Comparison of ENCODE assay signal across 16 mouse cellular contexts in genomic region chr2:145955844-145956243, GRCm38 (mm10). TPM values are rescaled to one million over a fixed set of nuclear protein-coding genes. Genes with fewer than 3 reads are reported as not detected.
"Had no signal": no experiment of that assay in that cellular context is flagged by ENCODE, and none has a peak within 500 bp of the region (broad histone marks: within the 10 kb centered on the region; RNA-seq: fewer than 3 reads in every experiment).

No protein-coding gene starts in this region.

- H3K9ac ChIP-seq: kidney, embryonic 15.5 days; liver, embryonic 13.5 days; midbrain, embryonic 13.5 days; stomach, embryonic 15.5 days had no signal

- H3K36me3 ChIP-seq: kidney, embryonic 15.5 days; liver, embryonic 13.5 days; midbrain, embryonic 13.5 days; stomach, embryonic 15.5 days had no signal

- H3K9me3 ChIP-seq: kidney, embryonic 15.5 days; liver, embryonic 13.5 days; midbrain, embryonic 13.5 days; stomach, embryonic 15.5 days had no signal

- H3K27me3 ChIP-seq: liver, embryonic 13.5 days; stomach, embryonic 15.5 days had no signal

- H3K4me2 ChIP-seq: kidney, embryonic 15.5 days; liver, embryonic 13.5 days; midbrain, embryonic 13.5 days; stomach, embryonic 15.5 days had no signal

- H3K4me3 ChIP-seq: kidney, embryonic 15.5 days; left cerebral cortex, adult 2 months; liver, embryonic 13.5 days; midbrain, embryonic 13.5 days; stomach, embryonic 15.5 days had no signal

- ATAC-seq: midbrain, embryonic 13.5 days had no signal

- H3K4me1 ChIP-seq: kidney, embryonic 15.5 days; liver, embryonic 13.5 days; stomach, embryonic 15.5 days had no signal

- DNase-seq: kidney, postnatal 10 days; kidney, postnatal 36 days; layer of hippocampus, postnatal 36 days; liver, embryonic 13.5 days; lung, adult 2 months; right cerebral cortex, postnatal 25 days; spleen, adult 18-20 months; thymus, postnatal 36 days had no signal

- H3K27ac ChIP-seq: kidney, embryonic 15.5 days; left cerebral cortex, adult 2 months; liver, embryonic 13.5 days; macrophage; midbrain, embryonic 13.5 days; stomach, embryonic 15.5 days had no signal

RNA-seq across cellular contexts. Expression of gene Cfap61, which starts 21.3 kb away (rescaled TPM):
- total RNA-seq: liver, adult 2 months had no signal
- polyA plus RNA-seq: liver, adult 2 months; liver, embryonic 16.5 days; macrophage; urinary bladder, adult 2 months had no signal
